Mouse (Mus musculus) MEL (cell line): ENCODE data around the gene Carnmt1. TPM values are rescaled to one million over a fixed set of nuclear protein-coding genes. Genes with fewer than 3 reads are reported as not detected.
A peak's percentile ranks its signal among the peaks of the same experiment; 100 is the strongest.

ENCODE experiments used
- DNase-seq: peaks from one replicate; pipeline ENCODE4 v3.0.0; 2011; ENCODE audit warnings: low read depth, low spot score
- H3K27ac ChIP-seq: 2 replicates; pipeline ENCODE4 v1.5.1; 2012; ENCODE audit warnings: low read depth, mild to moderate bottlenecking, control low read depth, low read length, moderate library complexity; ENCODE audit not compliant: control insufficient read depth
- H3K27me3 ChIP-seq, 2 experiments: fragments of 150-350 bp in 1 of 2; sonication (generic) in 1 of 2; 2 replicates each; pipeline ENCODE4 v1.6.1; 2012; ENCODE audit warnings: low read length in 2 of 2, mild to moderate bottlenecking in 2 of 2, improper control_type of control experiment in 1 of 2, moderate library complexity in 1 of 2; ENCODE audit not compliant: insufficient read depth in 2 of 2, control insufficient read depth in 1 of 2
- H3K36me3 ChIP-seq, 2 experiments: 2 replicates each; pipeline ENCODE4 v1.6.1; 2012 to 2014; ENCODE audit warnings: low read length in 2 of 2, improper control_type of control experiment in 1 of 2, inconsistent platforms in 1 of 2, mild to moderate bottlenecking in 1 of 2; ENCODE audit not compliant: insufficient read depth in 2 of 2, control insufficient read depth in 1 of 2
- H3K4me1 ChIP-seq, 2 experiments: fragments of 150-350 bp in 1 of 2; sonication (generic) in 1 of 2; 2 replicates each; pipeline ENCODE4 v1.6.1; 2012; ENCODE audit warnings: low read length in 2 of 2, improper control_type of control experiment in 1 of 2, mild to moderate bottlenecking in 1 of 2; ENCODE audit not compliant: insufficient read depth in 2 of 2, control insufficient read depth in 1 of 2
- H3K4me3 ChIP-seq, 2 experiments: fragments of 150-350 bp in 1 of 2; sonication (generic) in 1 of 2; 2 replicates each; pipeline ENCODE4 v1.5.1; 2012; ENCODE audit warnings: low read depth in 2 of 2, low read length in 2 of 2, mild to moderate bottlenecking in 2 of 2, moderate library complexity in 2 of 2, control low read depth in 1 of 2, improper control_type of control experiment in 1 of 2; ENCODE audit not compliant: control insufficient read depth in 1 of 2, insufficient read depth in 1 of 2
- H3K79me2 ChIP-seq: 2 replicates; pipeline ENCODE4 v1.6.1; 2012; ENCODE audit warnings: mild to moderate bottlenecking, low read length, moderate library complexity; ENCODE audit not compliant: control insufficient read depth, poor library complexity, insufficient read depth
- H3K9ac ChIP-seq: 2 replicates; pipeline ENCODE4 v1.6.1; 2012; ENCODE audit warnings: low read depth, mild to moderate bottlenecking, control low read depth, low read length, moderate library complexity; ENCODE audit not compliant: control insufficient read depth, poor library complexity, severe bottlenecking
- H3K9me3 ChIP-seq: fragments of 150-350 bp; sonication (generic); replicated peaks from 2 replicates; pipeline ENCODE4 v1.6.1; 2012; ENCODE audit warnings: mild to moderate bottlenecking, low read length, improper control_type of control experiment, moderate library complexity; ENCODE audit not compliant: insufficient read depth
- BHLHE40 ChIP-seq: IDR thresholded peaks from 2 replicates; pipeline ENCODE4 v1.6.1; 2012; ENCODE audit warnings: low read depth, mild to moderate bottlenecking, inconsistent platforms, low read length, improper control_type of control experiment, borderline replicate concordance
- CHD1 ChIP-seq: IDR thresholded peaks from 2 replicates; pipeline ENCODE4 v1.6.1; 2012; ENCODE audit warnings: low read depth, mild to moderate bottlenecking, inconsistent platforms, low read length, improper control_type of control experiment
- CHD2 ChIP-seq: IDR thresholded peaks from 2 replicates; pipeline ENCODE4 v1.6.1; 2011; ENCODE audit warnings: low read length, improper control_type of control experiment
- EP300 ChIP-seq, 2 experiments: IDR thresholded peaks; 2 replicates each; pipeline ENCODE4 v1.6.1; 2011; ENCODE audit warnings: improper control_type of control experiment in 2 of 2, low read length in 2 of 2, low read depth in 1 of 2, mild to moderate bottlenecking in 1 of 2
- ETS1 ChIP-seq: IDR thresholded peaks from 2 replicates; pipeline ENCODE4 v1.6.1; 2012; ENCODE audit warnings: low read depth, mild to moderate bottlenecking, inconsistent platforms, low read length, improper control_type of control experiment, moderate library complexity
- GABPA ChIP-seq: IDR thresholded peaks from 2 replicates; pipeline ENCODE4 v1.6.1; 2012; ENCODE audit warnings: low read depth, mild to moderate bottlenecking, inconsistent platforms, low read length, improper control_type of control experiment, moderate library complexity
- GATA1 ChIP-seq: IDR thresholded peaks from 2 replicates; pipeline ENCODE4 v1.6.1; 2011; ENCODE audit warnings: low read depth, low read length, improper control_type of control experiment
- HCFC1 ChIP-seq: IDR thresholded peaks from 2 replicates; pipeline ENCODE4 v1.6.1; 2012; ENCODE audit warnings: low read depth, mild to moderate bottlenecking, inconsistent platforms, low read length, improper control_type of control experiment, moderate library complexity
- JUND ChIP-seq: IDR thresholded peaks from 2 replicates; pipeline ENCODE4 v1.6.1; 2011; ENCODE audit warnings: low read depth, mild to moderate bottlenecking, improper control_type of control experiment, low read length
- KAT2A ChIP-seq: conservative IDR thresholded peaks from 2 replicates; pipeline ENCODE4 v1.6.1; 2012; ENCODE audit warnings: low read depth, low read length, improper control_type of control experiment, inconsistent platforms
- MAX ChIP-seq: IDR thresholded peaks from 2 replicates; pipeline ENCODE4 v1.6.1; 2011; ENCODE audit warnings: low read length, improper control_type of control experiment
- MAZ ChIP-seq: IDR thresholded peaks from 2 replicates; pipeline ENCODE4 v1.6.1; 2012; ENCODE audit warnings: low read depth, mild to moderate bottlenecking, inconsistent platforms, low read length, improper control_type of control experiment
- MEF2A ChIP-seq: IDR thresholded peaks from 2 replicates; pipeline ENCODE4 v1.6.1; 2014; ENCODE audit warnings: low read depth, mild to moderate bottlenecking, inconsistent platforms, low read length, improper control_type of control experiment; ENCODE audit not compliant: poor library complexity, insufficient replicate concordance, severe bottlenecking; ENCODE audit errors: extremely low read depth
- MXI1 ChIP-seq: IDR thresholded peaks from 2 replicates; pipeline ENCODE4 v1.6.1; 2011; ENCODE audit warnings: mild to moderate bottlenecking, low read depth, low read length, improper control_type of control experiment
- MYB ChIP-seq: IDR thresholded peaks from 2 replicates; pipeline ENCODE4 v1.6.1; 2011; ENCODE audit warnings: mild to moderate bottlenecking, low read depth, low read length, improper control_type of control experiment
- MYC ChIP-seq: IDR thresholded peaks from 2 replicates; pipeline ENCODE4 v1.6.1; 2011; ENCODE audit warnings: low read depth, mild to moderate bottlenecking, low read length, improper control_type of control experiment, moderate library complexity
- NRF1 ChIP-seq: IDR thresholded peaks from 2 replicates; pipeline ENCODE4 v1.6.1; 2014; ENCODE audit warnings: low read depth, mild to moderate bottlenecking, inconsistent platforms, low read length, improper control_type of control experiment, moderate library complexity; ENCODE audit not compliant: poor library complexity, insufficient read depth, severe bottlenecking
- POLR2AphosphoS2 ChIP-seq: IDR thresholded peaks from 2 replicates; pipeline ENCODE4 v1.6.1; 2011; ENCODE audit warnings: low read length, improper control_type of control experiment
- POLR2AphosphoS5 ChIP-seq: IDR thresholded peaks from 2 replicates; pipeline ENCODE4 v1.6.1; 2012; ENCODE audit warnings: low read depth, borderline replicate concordance, mild to moderate bottlenecking, inconsistent platforms, low read length, moderate library complexity, mixed read lengths
- RAD21 ChIP-seq: IDR thresholded peaks from 2 replicates; pipeline ENCODE4 v1.6.1; 2011; ENCODE audit warnings: mild to moderate bottlenecking, low read depth, low read length, improper control_type of control experiment
- RCOR1 ChIP-seq: IDR thresholded peaks from 2 replicates; pipeline ENCODE4 v1.6.1; 2012; ENCODE audit warnings: low read depth, mild to moderate bottlenecking, inconsistent platforms, low read length, improper control_type of control experiment
- SIN3A ChIP-seq: IDR thresholded peaks from 2 replicates; pipeline ENCODE4 v1.6.1; 2012; ENCODE audit warnings: low read length, improper control_type of control experiment, inconsistent platforms
- TCF12 ChIP-seq: IDR thresholded peaks from 2 replicates; pipeline ENCODE4 v1.6.1; 2014; ENCODE audit warnings: low read depth, mild to moderate bottlenecking, inconsistent platforms, low read length, improper control_type of control experiment, moderate library complexity
- USF1 ChIP-seq: IDR thresholded peaks from 2 replicates; pipeline ENCODE4 v1.6.1; 2014; ENCODE audit warnings: low read depth, mild to moderate bottlenecking, inconsistent platforms, low read length, improper control_type of control experiment, moderate library complexity
- USF2 ChIP-seq, 2 experiments: IDR thresholded peaks; 2 replicates each; pipeline ENCODE4 v1.6.1; 2011 to 2012; ENCODE audit warnings: improper control_type of control experiment in 2 of 2, low read length in 2 of 2, borderline replicate concordance in 1 of 2, inconsistent platforms in 1 of 2, low read depth in 1 of 2, mild to moderate bottlenecking in 1 of 2; ENCODE audit not compliant: insufficient read depth in 1 of 2
- ZMIZ1 ChIP-seq: IDR thresholded peaks from 2 replicates; pipeline ENCODE4 v1.6.1; 2012; ENCODE audit warnings: low read depth, mild to moderate bottlenecking, inconsistent platforms, low read length, improper control_type of control experiment, moderate library complexity
- polyA plus RNA-seq, 2 experiments: library from polyadenylated mRNA; stranded (reverse) in 1 of 2; unstranded in 1 of 2; fragments of >175 nt in 1 of 2; fragments of >200 nt in 1 of 2; gene quantifications; 2 replicates each; pipeline versions ENCODE4 v1.2.1 to v1.2.4; 2012; ENCODE audit warnings: low replicate concordance in 2 of 2, low read depth in 1 of 2; ENCODE audit not compliant: insufficient read length in 2 of 2, insufficient read depth in 1 of 2, missing spikeins in 1 of 2
- total RNA-seq: library from RNA; depleted of rRNA; stranded (reverse); fragments of 300-350 nt; gene quantifications from 2 replicates; pipeline ENCODE4 v1.2.3, GENCODE M21; 2012

Carnmt1 gene
- total and polyA plus RNA-seq, 3 experiments: 15.4 to 23.3 TPM; not detected in 1

- H3K79me2 ChIP-seq: peaks cover 32% of the 10 kb centered on the region
- no peak for TF ChIP-seq POLR2AphosphoS2
- TF ChIP-seq CHD1: no peak
- TF ChIP-seq BHLHE40: peak; percentile 23; the same call in 1 of the 2 replicates
- TF ChIP-seq USF2 (IDR thresholded peaks at IDR 0.05; ENCODE audit: borderline replicate concordance in 1 of 2, insufficient read depth in 1 of 2, low read depth in 1 of 2, low read length in 2 of 2): no peak
- peak; percentile 42; the same call in 1 of the 2 replicates for TF ChIP-seq MAX
- 0 out of 2 replicates have a peak, but pooled peaks have one; percentile 26 for TF ChIP-seq RCOR1
- 0 out of 2 replicates have a peak, but pooled peaks have one; percentile 28 for TF ChIP-seq GATA1
- TF ChIP-seq ZMIZ1: no peak
- peak; percentile 76; the same call in 1 of the 2 replicates for TF ChIP-seq MXI1
- peak; percentile 58; the same call in 1 of the 2 replicates for TF ChIP-seq MYC
- TF ChIP-seq KAT2A: no peak
- peak; percentile 61; the same call in 1 of the 2 replicates for TF ChIP-seq ETS1
- no peak for TF ChIP-seq CHD2
- no peak for TF ChIP-seq JUND
- TF ChIP-seq TCF12: no peak; the same call in 1 of the 2 replicates
- TF ChIP-seq SIN3A: peak; percentile 12
- peak in 1 of 2 experiments; percentile 17; a peak in 1 of 4 replicates for TF ChIP-seq EP300 (IDR thresholded peaks at IDR 0.05; ENCODE audit: low read depth in 1 of 2, low read length in 2 of 2)
- TF ChIP-seq MAZ: no peak
- no peak for TF ChIP-seq RAD21
- TF ChIP-seq NRF1: peak; percentile 55; the same call in 1 of the 2 replicates
- TF ChIP-seq MYB: no peak
- TF ChIP-seq GABPA: no peak
- peak; percentile 68; the same call in 1 of the 2 replicates for TF ChIP-seq MEF2A
- TF ChIP-seq USF1: no peak
- TF ChIP-seq POLR2AphosphoS5: no peak
- TF ChIP-seq HCFC1: peak; percentile 14; the same call in 1 of the 2 replicates
- peaks cover 3 to 10% of the 10 kb centered on the region in 2 experiments; a peak in 3 of 4 replicates for H3K36me3 ChIP-seq
- peak overlapping the region; percentile 98 for H3K27ac ChIP-seq
- no peaks in the 10 kb centered on the region for H3K9me3 ChIP-seq
- peak overlapping the region; percentile 58 to 77 for H3K4me3 ChIP-seq
- H3K27me3 ChIP-seq: no peaks in the 10 kb centered on the region
- peaks cover 0 to 6% of the 10 kb centered on the region in 2 experiments; a peak in 1 of 4 replicates for H3K4me1 ChIP-seq
- H3K9ac ChIP-seq: peak overlapping the region; percentile 98
- DNase-seq: peak; percentile 78
These were observed 41.0 kb downstream of the Carnmt1 start for GRCm38 (mm10) chr19:18711589-18711988.
